Mouse (Mus musculus) forebrain, embryonic 13.5 days (tissue): ENCODE results near the gene Vmn2r29. TPM values are rescaled to one million over a fixed set of nuclear protein-coding genes. Genes with fewer than 3 reads are reported as not detected.
A peak's percentile ranks its signal among the peaks of the same experiment; 100 is the strongest.
"Not testable (repeated sequence)": the region's sequence is repeated elsewhere in the genome, so short reads cannot be mapped to it uniquely, and the experiment has no call there.

Experiments used
- ATAC-seq: fragments of 200-750 bp; cut with Nextera tagmentation; 2 replicates; pipeline ENCODE4 v1.8.0; 2017
- H3K27ac ChIP-seq: fragments of 300-500 bp; sonication (generic); 2 replicates; pipeline ENCODE4 v1.5.1; 2015; ENCODE audit warnings: inconsistent platforms, mild to moderate bottlenecking, moderate library complexity
- H3K27me3 ChIP-seq: fragments of 300-500 bp; sonication (generic); 2 replicates; pipeline ENCODE4 v1.6.1; 2015; ENCODE audit warnings: mild to moderate bottlenecking, inconsistent platforms
- H3K36me3 ChIP-seq: fragments of 300-500 bp; sonication (generic); 2 replicates; pipeline ENCODE4 v1.6.1; 2015; ENCODE audit warnings: mild to moderate bottlenecking, inconsistent platforms; ENCODE audit not compliant: poor library complexity, severe bottlenecking
- H3K4me1 ChIP-seq: fragments of 300-500 bp; sonication (generic); 2 replicates; pipeline ENCODE4 v1.6.1; 2015; ENCODE audit warnings: inconsistent platforms
- H3K4me2 ChIP-seq: fragments of 300-500 bp; sonication (generic); 2 replicates; pipeline ENCODE4 v1.6.1; 2015; ENCODE audit warnings: inconsistent platforms, mild to moderate bottlenecking, moderate library complexity
- H3K4me3 ChIP-seq: fragments of 300-500 bp; sonication (generic); 2 replicates; pipeline ENCODE4 v1.5.1; 2015; ENCODE audit warnings: mild to moderate bottlenecking, inconsistent platforms
- H3K9ac ChIP-seq: fragments of 300-500 bp; sonication (generic); 2 replicates; pipeline ENCODE4 v1.6.1; 2015; ENCODE audit warnings: mild to moderate bottlenecking, inconsistent platforms
- H3K9me3 ChIP-seq: fragments of 300-500 bp; sonication (generic); replicated peaks from 2 replicates; pipeline ENCODE4 v1.6.1; 2016; ENCODE audit warnings: inconsistent platforms
- WGBS: fragments of 180-500 bp; shearing (Covaris S2); methylation state at CpG from one replicate; pipeline ENCODE4 v1.1.7; 2015; 5-methylcytosine and 5-hydroxymethylcytosine counted together
- polyA plus RNA-seq: library from polyadenylated mRNA; unstranded; fragments of >200 nt; fragmentation: Nextera tagmentation; extraction: Ambion mirVana; gene quantifications from 2 replicates; pipeline ENCODE4 v1.2.1, GENCODE M21; 2015

The Vmn2r29 gene
- polyA plus RNA-seq = 0.28 and 1.1 TPM in 2 replicates

GRCm38 (mm10) chr7:7247228-7247627 lies at the start of gene Vmn2r29:
Gene Vmn2r29 (minus strand): TSS chr7:7247328.
- H3K27ac ChIP-seq, H3K9ac ChIP-seq, H3K9me3 ChIP-seq, H3K4me2 ChIP-seq, H3K4me1 ChIP-seq, H3K4me3 ChIP-seq, H3K27me3 ChIP-seq, ATAC-seq, H3K36me3 ChIP-seq: not testable (repeated sequence)
- WGBS = no CpG with 5 or more reads among the region's 1 CpGs

GRCm38 (mm10) chr7:7295595-7295994 lies 48.5 kb upstream of the Vmn2r29 start:
- Histone ChIP-seq H3K36me3 (peaks cover 57% of the 10 kb centered on the region), H3K4me2 (no peak overlapping the region), H3K27me3 (no peaks in the 10 kb centered on the region), H3K4me3 (no peak overlapping the region), H3K9ac (no peak overlapping the region), H3K4me1 (0 out of 2 replicates have a peak, but pooled peaks cover 5% of the 10 kb centered on the region), H3K27ac (no peak overlapping the region), H3K9me3 (no peaks in the 10 kb centered on the region; the same call in 1 of the 2 replicates)
- no peak for ATAC-seq
- 82% methylated on average over 16 of the region's 16 CpGs for WGBS

- 100% methylated on average over 1 of the region's 1 CpGs for WGBS
- no peaks in the 10 kb centered on the region for H3K27me3 ChIP-seq
- H3K27ac ChIP-seq = no peak overlapping the region
- H3K36me3 ChIP-seq = peaks cover 30% of the 10 kb centered on the region
- H3K4me1 ChIP-seq = no peaks in the 10 kb centered on the region
- no peak overlapping the region for H3K4me3 ChIP-seq
- H3K4me2 ChIP-seq = no peak overlapping the region
- no peak overlapping the region for H3K9ac ChIP-seq
- no peak for ATAC-seq
- peaks cover 3% of the 10 kb centered on the region; the same call in 1 of the 2 replicates for H3K9me3 ChIP-seq
These were observed 34.3 kb upstream of the Vmn2r29 start for GRCm38 (mm10) chr7:7281383-7281782.

- 42% methylated on average over 45 of the region's 45 CpGs for WGBS
- peak within 1 kb of the TSS; percentile 1; the same call in 1 of the 2 replicates for H3K27ac ChIP-seq
- not testable (repeated sequence) for H3K4me1 ChIP-seq, H3K9me3 ChIP-seq, H3K36me3 ChIP-seq, H3K27me3 ChIP-seq
- peak within 1 kb of the TSS; percentile 24 for H3K4me3 ChIP-seq
- peak within 1 kb of the TSS; percentile 36 for H3K4me2 ChIP-seq
- peak; percentile 99 for ATAC-seq
- H3K9ac ChIP-seq = peak within 1 kb of the TSS; percentile 46
These were observed 30.9 kb upstream of the Vmn2r29 start, which contains the start of gene Gm45844 for GRCm38 (mm10) chr7:7277966-7278567. Gene Gm45844 (minus strand): TSS chr7:7278289.

- H3K9me3 ChIP-seq, H3K4me1 ChIP-seq, H3K36me3 ChIP-seq, H3K27me3 ChIP-seq: not testable (repeated sequence)
- 38% methylated on average over 24 of the region's 24 CpGs for WGBS
- peak; percentile 67 for ATAC-seq
- peak overlapping the region; percentile 1; the same call in 1 of the 2 replicates for H3K27ac ChIP-seq
- peak overlapping the region; percentile 46 for H3K9ac ChIP-seq
- H3K4me3 ChIP-seq = peak overlapping the region; percentile 24
- H3K4me2 ChIP-seq = peak overlapping the region; percentile 36
These were observed 30.4 kb upstream of the Vmn2r29 start for GRCm38 (mm10) chr7:7277556-7277955.

- Histone ChIP-seq H3K36me3 (peaks cover 16% of the 10 kb centered on the region), H3K4me3 (peak within 1 kb of the TSS; percentile 47), H3K4me2 (peak within 1 kb of the TSS; percentile 65), H3K9ac (peak within 1 kb of the TSS; percentile 51)
- not testable (repeated sequence) for H3K27me3 ChIP-seq, H3K9me3 ChIP-seq, H3K4me1 ChIP-seq, H3K27ac ChIP-seq
- 0 out of 2 replicates have a peak, but pooled peaks have one; percentile 58 for ATAC-seq
- 3% methylated on average over 24 of the region's 24 CpGs for WGBS
These were observed 37.6 kb downstream of the Vmn2r29 start, which contains the start of gene Zfp772 for GRCm38 (mm10) chr7:7209313-7210151. Gene Zfp772 (minus strand): TSS chr7:7209998.

- H3K36me3 ChIP-seq = peaks cover 5% of the 10 kb centered on the region; the same call in 1 of the 2 replicates
- H3K9ac ChIP-seq = no peak overlapping the region
- 11% methylated on average over 18 of the region's 18 CpGs for WGBS
- H3K27me3 ChIP-seq = no peaks in the 10 kb centered on the region
- peak overlapping the region; percentile 50 for H3K4me2 ChIP-seq
- H3K27ac ChIP-seq = no peak overlapping the region
- peak; percentile 98 for ATAC-seq
- peak overlapping the region; percentile 51 for H3K4me3 ChIP-seq
- no peaks in the 10 kb centered on the region for H3K9me3 ChIP-seq
- no peaks in the 10 kb centered on the region for H3K4me1 ChIP-seq
These were observed 58.8 kb downstream of the Vmn2r29 start for GRCm38 (mm10) chr7:7188191-7188942.

- H3K4me3 ChIP-seq = peak overlapping the region; percentile 51
- WGBS = 42% methylated on average over 13 of the region's 13 CpGs
- H3K4me1 ChIP-seq = no peaks in the 10 kb centered on the region
- no peaks in the 10 kb centered on the region for H3K27me3 ChIP-seq
- H3K4me2 ChIP-seq = peak overlapping the region; percentile 50
- ATAC-seq = peak; percentile 20
- no peak overlapping the region for H3K27ac ChIP-seq
- H3K36me3 ChIP-seq = peaks cover 12% of the 10 kb centered on the region
- H3K9ac ChIP-seq = no peak overlapping the region
- H3K9me3 ChIP-seq = no peaks in the 10 kb centered on the region
These were observed 59.5 kb downstream of the Vmn2r29 start for GRCm38 (mm10) chr7:7187417-7188190.

- no peaks in the 10 kb centered on the region for H3K27me3 ChIP-seq
- H3K36me3 ChIP-seq = peaks cover 29% of the 10 kb centered on the region
- H3K4me1 ChIP-seq = no peaks in the 10 kb centered on the region
- H3K9me3 ChIP-seq = no peaks in the 10 kb centered on the region
- ATAC-seq = no peak
- H3K4me2 ChIP-seq = no peak overlapping the region
- H3K27ac ChIP-seq = no peak overlapping the region
- 90% methylated on average over 1 of the region's 1 CpGs for WGBS
- no peak overlapping the region for H3K9ac ChIP-seq
- H3K4me3 ChIP-seq = no peak overlapping the region
These were observed 61.2 kb downstream of the Vmn2r29 start for GRCm38 (mm10) chr7:7185897-7186296.
